Mouse (Mus musculus) intestine, embryonic 15.5 days (tissue): ENCODE results near the gene Prpf38b. TPM values are rescaled to one million over a fixed set of nuclear protein-coding genes. Genes with fewer than 3 reads are reported as not detected.

Experiments used
- ATAC-seq: fragments of 200-750 bp; cut with Nextera tagmentation; 2 replicates; pipeline ENCODE4 v1.8.0; 2017; ENCODE audit warnings: moderate TSS enrichment, moderate library complexity
- H3K27ac ChIP-seq: fragments of 300-500 bp; sonication (generic); 2 replicates; pipeline ENCODE4 v1.5.1; 2015; ENCODE audit warnings: mild to moderate bottlenecking, inconsistent platforms
- H3K27me3 ChIP-seq: fragments of 300-500 bp; sonication (generic); replicated peaks from 2 replicates; pipeline ENCODE4 v1.6.1; 2015; ENCODE audit warnings: inconsistent platforms
- H3K36me3 ChIP-seq: fragments of 300-500 bp; sonication (generic); 2 replicates; pipeline ENCODE4 v1.6.1; 2015; ENCODE audit warnings: inconsistent platforms
- H3K4me1 ChIP-seq: fragments of 300-500 bp; sonication (generic); replicated peaks from 2 replicates; pipeline ENCODE4 v1.6.1; 2015; ENCODE audit warnings: inconsistent platforms
- H3K4me2 ChIP-seq: fragments of 300-500 bp; sonication (generic); replicated peaks from 2 replicates; pipeline ENCODE4 v1.6.1; 2015; ENCODE audit warnings: mild to moderate bottlenecking, inconsistent platforms
- H3K4me3 ChIP-seq: fragments of 300-500 bp; sonication (generic); replicated peaks from 2 replicates; pipeline ENCODE4 v1.5.1; 2015; ENCODE audit warnings: inconsistent platforms
- H3K9ac ChIP-seq: fragments of 300-500 bp; sonication (generic); 2 replicates; pipeline ENCODE4 v1.6.1; 2015; ENCODE audit warnings: inconsistent platforms
- H3K9me3 ChIP-seq: fragments of 300-500 bp; sonication (generic); 2 replicates; pipeline ENCODE4 v1.6.1; 2016; ENCODE audit warnings: inconsistent platforms
- WGBS: fragments of 180-500 bp; shearing (Covaris S2); methylation state at CpG from one replicate; pipeline ENCODE4 v1.1.7; 2015; 5-methylcytosine and 5-hydroxymethylcytosine counted together
- polyA plus RNA-seq: library from polyadenylated mRNA; unstranded; fragments of >200 nt; fragmentation: Nextera tagmentation; extraction: Ambion mirVana; gene quantifications from 2 replicates; pipeline ENCODE4 v1.2.1, GENCODE M21; 2015

The Prpf38b gene
- polyA plus RNA-seq, 1 experiment from 2014 or later, result 79.3 TPM

DNA sequence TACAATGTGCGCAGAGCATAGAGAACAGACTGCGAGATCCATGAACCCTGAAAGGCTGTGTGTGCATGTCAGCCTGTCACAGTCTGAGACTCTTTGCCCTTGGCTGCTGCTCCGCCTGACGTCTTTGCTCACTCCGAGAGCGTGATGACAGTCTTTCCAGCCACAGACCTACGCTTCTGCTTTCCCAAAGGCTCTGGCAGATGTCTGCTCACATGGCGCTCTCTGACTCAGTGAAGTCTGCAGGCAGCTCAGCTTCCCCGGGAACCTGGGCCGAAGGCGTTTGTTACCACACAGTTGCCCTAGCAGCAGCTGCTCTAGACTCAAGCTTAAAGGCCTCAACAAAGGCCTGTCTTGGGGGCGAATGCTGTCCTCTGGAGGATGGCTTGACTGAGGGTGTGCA is 56.2 kb downstream of the Prpf38b start:
- no peak overlapping the region for H3K27ac ChIP-seq
- WGBS, result 65% methylated on average over 12 of the region's 12 CpGs
- no peak overlapping the region for H3K4me2 ChIP-seq
- H3K9me3 ChIP-seq, result no peaks in the 10 kb centered on the region
- H3K36me3 ChIP-seq, result no peaks in the 10 kb centered on the region
- ATAC-seq, result no peak
- no peak overlapping the region for H3K4me3 ChIP-seq
- H3K9ac ChIP-seq, result no peak overlapping the region
- no peaks in the 10 kb centered on the region for H3K27me3 ChIP-seq
- H3K4me1 ChIP-seq, result peaks cover 16% of the 10 kb centered on the region; the same call in 1 of the 2 replicates

DNA sequence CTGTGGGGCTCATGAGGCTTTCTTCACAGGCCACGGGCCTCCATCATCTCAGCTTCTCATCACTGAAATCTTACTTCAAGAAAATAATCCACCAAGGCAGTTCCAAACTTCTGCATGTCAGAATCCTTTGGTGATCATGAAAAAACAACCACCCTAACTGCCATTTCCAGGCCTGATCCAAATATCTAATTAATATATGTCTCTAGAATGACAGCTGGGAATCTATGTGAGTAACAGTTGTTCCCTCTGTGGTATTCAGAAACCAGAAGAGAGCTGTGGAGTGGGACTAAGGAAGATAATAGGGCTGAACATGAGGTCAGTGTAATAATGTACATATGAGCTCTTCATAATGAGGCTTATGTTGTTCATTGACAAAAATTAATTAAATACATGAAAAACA is 58.3 kb downstream of the Prpf38b start:
- H3K27ac ChIP-seq, result no peak overlapping the region
- H3K4me3 ChIP-seq, result no peak overlapping the region
- no peaks in the 10 kb centered on the region for H3K9me3 ChIP-seq
- no peak overlapping the region for H3K9ac ChIP-seq
- H3K36me3 ChIP-seq, result no peaks in the 10 kb centered on the region
- H3K4me2 ChIP-seq, result no peak overlapping the region
- ATAC-seq, result no peak
- WGBS, result 86% methylated on average over 1 of the region's 1 CpGs
- H3K4me1 ChIP-seq, result peaks cover 16% of the 10 kb centered on the region; the same call in 1 of the 2 replicates
- H3K27me3 ChIP-seq, result no peaks in the 10 kb centered on the region

Other genes starting within 250 kb of the Prpf38b start
- 49.1 and 56.1 TPM in 2 replicates for gene Gpsm2, start 189.4 kb downstream of the Prpf38b start, polyA plus RNA-seq
- 0.10 TPM in 1 of 2 replicates, not detected in the other for gene Aknad1, start 172.1 kb downstream of the Prpf38b start, polyA plus RNA-seq
- gene Stxbp3, start 71.2 kb downstream of the Prpf38b start, polyA plus RNA-seq, result 44.3 and 46.0 TPM in 2 replicates
- 0.05 and 0.14 TPM in 2 replicates for gene Fndc7, start 21.7 kb downstream of the Prpf38b start, polyA plus RNA-seq
- gene Henmt1, start 28.1 kb upstream of the Prpf38b start, polyA plus RNA-seq, result 0.21 and 0.45 TPM in 2 replicates
- not detected in 2 replicates for gene Gm9857, start 28.7 kb upstream of the Prpf38b start, polyA plus RNA-seq
- gene Fam102b, start 115.9 kb upstream of the Prpf38b start, polyA plus RNA-seq, result 10.5 and 11.8 TPM in 2 replicates
- not detected in 2 replicates for gene Slc25a54, start 168.7 kb upstream of the Prpf38b start, polyA plus RNA-seq
- gene Slc25a24, start 211.4 kb upstream of the Prpf38b start, polyA plus RNA-seq, result 34.7 and 39.9 TPM in 2 replicates